Mouse (Mus musculus) adrenal gland, adult (tissue): ENCODE results near the gene Stambpl1.

Experiments
- DNase-seq, 2 experiments: peaks; one replicate each; pipeline ENCODE4 v3.0.0; 2022 to 2023; ENCODE audit warnings: low spot score in 1 of 2; ENCODE audit not compliant: inconsistent age in 2 of 2

Stambpl1 gene

DNA sequence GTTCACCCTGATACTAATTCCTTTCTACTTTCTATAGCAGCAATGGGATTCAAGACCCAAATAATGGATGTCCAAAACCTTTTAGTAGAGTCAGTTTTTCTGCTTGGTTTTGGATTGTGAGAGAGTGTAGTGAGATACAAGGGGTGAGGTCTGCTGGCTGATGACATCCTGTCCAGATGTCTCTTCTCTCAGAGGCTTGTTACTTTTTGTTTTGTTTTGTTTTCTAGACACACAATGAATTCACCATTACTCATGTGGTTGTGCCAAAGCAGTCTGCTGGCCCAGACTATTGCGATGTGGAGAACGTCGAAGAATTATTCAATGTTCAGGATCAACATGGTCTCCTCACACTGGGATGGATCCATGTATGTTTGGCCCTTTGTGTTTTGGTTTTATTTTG lies 44.0 kb downstream of the Stambpl1 start:
- no peak for DNase-seq

DNA sequence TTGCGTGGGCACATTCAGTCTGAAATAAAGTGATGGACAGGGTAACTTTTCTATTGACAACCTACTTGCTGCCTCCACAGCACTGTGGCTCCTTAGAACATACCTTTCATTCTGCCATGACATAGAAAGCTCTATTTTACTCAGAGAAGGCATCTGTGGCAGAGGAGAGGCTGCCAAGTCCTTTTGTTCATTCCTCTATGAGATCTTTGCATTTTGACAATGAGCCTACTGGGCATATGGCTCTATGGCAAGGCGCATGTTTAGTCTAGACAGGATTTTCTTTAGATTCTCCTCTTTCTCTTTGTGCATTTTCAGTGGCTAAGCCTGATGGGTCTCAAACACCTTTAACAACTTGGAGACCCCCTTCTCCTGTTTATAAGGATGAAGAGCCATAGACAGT lies 45.7 kb downstream of the Stambpl1 start:
- DNase-seq = no peak

DNA sequence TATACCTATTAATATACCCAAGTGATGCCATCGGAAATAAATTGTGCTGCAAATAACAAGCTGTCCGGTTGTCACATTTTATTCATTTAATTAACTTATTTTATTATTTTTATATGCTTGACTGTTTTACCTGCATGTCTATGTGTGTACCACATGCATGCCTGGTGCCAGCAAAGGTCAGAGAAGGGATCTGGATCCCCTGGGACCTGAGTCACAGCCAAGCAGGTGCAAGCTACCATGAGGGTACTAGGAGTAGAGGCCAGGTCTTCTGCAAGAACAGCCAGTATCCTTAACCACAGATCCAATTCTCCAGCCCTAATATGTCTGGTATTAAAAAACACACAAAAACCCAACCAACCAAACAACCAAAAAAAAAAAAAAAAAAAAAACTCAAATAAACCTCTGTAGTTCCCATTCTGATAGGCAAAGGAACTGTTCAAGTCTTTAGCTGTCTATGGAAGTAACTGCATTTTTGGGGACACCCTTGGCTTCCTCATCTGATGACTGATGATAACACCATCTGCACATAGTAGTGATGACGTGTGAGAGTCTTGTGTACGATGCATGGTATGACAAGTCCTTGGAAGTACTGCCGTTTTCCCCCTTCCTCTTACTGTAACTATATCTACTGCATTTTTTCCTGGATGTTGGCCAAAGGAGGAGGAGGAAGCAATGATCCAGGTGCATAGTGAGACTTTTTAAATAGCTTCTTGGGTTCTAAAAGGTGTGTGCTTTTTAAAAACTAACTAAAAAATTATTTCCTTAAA lies 48.4 kb downstream of the Stambpl1 start:
- DNase-seq = no peak

DNA sequence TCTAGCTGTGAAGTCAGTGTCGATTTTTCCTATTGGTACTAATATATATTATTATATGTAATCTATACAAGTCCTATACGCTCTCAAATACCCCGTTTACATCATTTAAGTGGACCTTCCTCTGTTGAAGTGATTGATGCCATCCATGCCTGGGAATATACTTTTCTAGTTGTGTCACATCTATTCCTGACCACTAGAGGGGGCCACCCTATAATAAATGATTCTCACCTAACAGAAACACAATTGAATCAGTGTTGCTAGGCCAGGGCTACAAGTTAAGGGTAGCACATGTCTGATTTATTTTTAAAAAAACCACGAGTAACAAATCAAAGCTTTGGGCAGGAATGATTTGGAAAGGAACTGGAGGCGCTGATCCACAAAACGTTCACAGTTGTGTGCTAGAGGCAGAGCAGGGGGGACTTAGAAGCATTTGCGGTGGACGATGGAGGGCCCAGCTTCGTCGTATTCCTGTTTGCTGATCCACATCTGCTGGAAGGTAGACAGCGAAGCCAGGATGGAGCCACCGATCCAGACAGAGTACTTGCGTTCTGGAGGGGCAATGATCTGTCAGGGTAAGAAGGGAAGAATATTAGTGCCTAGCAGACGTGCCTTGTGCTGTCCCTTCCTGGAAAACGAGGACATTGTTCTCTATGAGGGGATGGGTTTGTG lies 49.4 kb downstream of the Stambpl1 start:
- peak in 1 of 2 experiments; percentile 71 for DNase-seq

DNA sequence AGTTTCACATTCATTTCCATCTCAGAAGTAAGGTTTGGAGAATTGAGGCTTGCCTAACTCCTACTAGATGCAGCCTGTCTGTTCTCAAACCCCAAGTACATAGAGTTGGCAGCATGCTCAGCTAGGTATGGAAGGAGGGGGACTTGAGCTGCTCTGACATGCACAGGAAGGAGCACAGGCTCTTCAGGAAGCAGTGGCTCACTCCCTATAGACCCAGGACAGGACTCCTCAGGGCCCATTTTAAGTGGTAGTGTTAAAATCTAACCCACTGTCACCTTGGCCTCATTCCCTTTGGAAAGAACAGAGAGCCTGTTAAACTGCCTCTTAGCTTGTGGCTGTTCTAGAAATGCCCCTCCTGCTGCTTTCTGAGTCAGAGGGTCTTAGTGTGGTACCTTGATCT lies 50.9 kb downstream of the Stambpl1 start:
- DNase-seq = no peak

DNA sequence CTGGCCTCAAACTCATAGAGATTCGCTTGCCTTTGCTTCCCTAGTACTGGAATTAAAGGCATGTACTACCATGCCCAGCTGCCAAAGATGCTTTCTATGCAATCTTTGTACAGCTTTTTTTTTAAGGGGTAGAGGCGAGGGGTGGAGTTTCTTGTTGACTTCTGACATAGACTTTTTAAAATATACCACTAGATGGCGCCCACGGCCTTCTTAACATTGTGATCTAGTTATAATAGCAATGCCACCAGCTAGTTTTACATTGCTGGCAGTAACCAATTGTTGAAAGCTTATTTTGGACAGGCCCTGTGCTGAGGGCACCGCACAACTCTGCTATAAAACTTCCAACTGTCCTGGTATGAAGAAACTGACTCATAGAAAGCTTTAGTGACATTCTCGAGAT lies 52.0 kb downstream of the Stambpl1 start:
- peak; percentile 45 to 91 for DNase-seq

DNA sequence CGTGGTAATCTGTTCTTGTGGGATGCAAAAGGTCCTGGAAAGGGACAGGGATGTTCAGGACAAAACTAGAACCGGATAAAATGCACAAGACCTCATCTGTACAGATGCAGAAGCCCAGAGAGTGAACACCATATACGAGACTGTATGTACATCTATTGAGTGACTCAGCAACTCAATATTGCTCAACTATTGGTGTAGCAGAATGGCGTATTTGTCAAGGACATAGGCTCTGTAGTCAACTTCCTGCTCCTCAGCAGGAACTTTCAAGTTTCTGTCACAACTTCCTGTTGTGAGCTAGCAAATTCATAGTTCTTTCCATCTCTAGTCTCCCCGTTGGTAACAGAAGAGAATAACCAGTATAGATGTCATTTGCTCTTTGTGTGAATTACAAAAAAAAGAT lies 56.5 kb downstream of the Stambpl1 start:
- DNase-seq = no peak

DNA sequence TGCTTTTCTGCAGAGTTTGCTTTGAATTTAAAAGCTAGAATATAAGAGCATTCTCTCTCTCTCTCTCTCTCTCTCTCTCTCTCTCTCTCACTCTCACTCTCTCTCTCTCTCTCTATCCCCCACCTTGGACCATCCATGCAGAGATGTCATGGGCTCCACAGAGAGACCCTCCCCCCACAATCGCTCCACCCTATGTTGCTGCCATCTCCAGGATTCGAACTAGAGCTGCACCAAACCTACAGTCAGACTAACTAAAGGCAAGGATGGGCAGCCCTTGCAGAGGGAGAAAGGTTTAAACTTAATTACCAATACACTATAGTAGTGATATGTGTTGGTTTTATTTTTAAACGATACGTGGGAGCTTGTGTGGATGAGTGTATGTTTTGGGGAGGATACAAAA lies 58.6 kb downstream of the Stambpl1 start:
- no peak for DNase-seq

DNA sequence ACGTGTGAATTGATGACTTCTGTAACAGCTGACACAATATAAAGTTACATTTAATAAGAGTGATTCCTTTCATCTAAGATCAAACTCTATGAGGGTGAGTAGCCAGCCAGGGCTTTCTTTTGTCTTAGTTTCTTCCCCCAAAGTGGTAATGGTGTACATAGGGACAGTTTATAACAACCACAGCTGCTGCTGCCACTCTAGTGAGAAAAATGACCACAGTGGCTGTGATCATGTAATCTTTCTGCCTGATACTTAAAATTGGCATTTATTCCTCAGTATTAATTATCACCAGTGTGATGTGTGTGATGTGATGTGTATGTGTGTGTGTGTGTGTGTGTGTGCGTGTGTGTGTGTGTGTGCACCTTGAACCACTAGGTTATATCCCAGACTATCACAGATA lies 59.9 kb downstream of the Stambpl1 start:
- no peak for DNase-seq

DNA sequence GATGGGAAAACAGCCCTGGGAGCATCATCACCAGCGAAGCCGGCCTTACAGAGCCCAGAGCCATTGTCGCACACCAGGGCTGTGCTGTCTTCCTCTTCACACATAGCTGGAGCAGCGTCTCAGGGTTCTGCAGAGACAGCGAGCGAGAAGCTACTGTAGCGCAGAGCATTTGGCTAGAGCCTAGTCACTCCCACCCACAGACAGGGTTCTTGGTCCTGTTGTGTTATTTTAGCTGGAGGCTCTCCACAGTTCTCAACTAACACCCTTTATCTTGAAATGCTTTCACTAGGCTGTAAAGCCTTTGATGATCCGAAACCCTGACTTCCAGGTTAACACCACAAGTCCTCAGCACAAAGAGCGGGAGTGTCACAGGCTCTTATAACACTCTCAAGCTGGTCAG lies 60.4 kb downstream of the Stambpl1 start:
- DNase-seq = no peak

DNA sequence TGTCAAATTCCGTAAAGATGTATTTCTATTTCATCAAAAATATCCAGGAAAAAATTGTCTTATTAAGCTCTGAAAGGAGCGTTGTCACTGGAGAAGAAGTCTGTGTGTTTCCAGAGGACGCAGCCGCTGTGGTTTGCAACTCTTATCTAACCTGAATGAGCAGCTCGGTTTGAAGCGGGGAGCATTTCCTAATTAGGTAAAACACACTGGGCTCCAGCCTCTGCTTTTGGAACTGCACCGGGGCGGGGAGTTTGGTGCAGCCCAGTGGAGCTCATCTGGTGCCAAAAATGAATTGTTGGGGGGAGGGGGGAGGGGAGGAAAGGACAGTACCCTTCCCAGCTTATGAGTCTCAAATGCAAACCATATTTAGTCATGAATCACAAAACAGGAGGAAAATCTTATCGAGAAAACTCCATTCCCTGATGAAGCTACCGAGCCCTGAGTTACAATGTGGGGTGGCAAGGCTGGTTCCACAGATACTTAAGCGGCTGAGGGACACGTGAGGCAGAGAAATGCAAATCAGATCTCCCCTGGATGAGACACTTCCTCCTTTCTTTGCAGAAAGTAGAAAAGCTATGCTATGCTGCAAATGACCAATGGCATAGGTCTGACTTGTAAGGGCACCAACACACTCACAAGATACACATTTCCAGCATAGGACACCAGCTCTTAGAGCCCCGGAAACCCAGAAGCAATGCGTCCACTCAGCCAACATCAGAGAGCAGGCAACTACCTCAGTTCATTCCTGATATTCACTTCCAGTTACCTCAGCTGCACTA lies 62.3 kb downstream of the Stambpl1 start:
- no peak for DNase-seq

DNA sequence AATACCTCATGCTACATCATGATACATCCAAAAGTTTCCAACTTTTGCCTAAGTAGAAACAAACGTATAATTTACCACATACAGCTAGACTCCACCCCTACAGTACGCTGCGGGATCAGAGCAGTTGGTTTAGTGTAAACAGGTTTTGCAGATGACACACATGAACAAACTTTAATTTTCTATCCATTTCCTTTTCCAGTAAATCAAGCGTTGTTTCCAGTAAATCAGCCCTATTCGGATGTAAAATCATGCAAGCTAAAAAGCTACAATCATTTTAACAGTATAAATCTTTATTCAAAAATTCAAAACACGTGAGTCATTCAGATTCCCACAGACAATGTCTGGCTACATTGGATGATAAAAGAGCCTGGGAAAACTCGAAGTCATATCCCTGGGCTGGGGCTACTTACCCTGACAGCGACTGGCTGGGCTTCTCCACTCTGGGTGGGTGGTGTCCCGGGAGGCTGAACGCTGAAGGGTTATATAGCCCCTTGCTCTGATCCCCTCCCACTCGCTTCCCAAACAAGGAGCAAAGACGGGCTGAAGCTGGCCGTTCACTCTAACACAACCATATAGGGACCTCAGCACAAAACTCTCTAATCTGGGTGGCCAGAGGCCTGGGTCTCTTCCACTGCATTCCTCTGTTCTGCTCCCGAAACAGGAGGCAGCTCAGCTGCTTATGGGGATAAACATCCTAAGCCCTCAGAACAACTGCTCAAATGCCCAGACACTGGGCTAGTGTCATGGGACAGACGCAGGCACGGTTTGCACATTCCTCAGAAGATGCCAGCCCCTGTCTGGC lies 63.1 kb downstream of the Stambpl1 start, which contains the start of gene Acta2:
Acta2 (minus strand) TSS at position 711 of the 802 bp plus-strand sequence.
- DNase-seq = no peak

DNA sequence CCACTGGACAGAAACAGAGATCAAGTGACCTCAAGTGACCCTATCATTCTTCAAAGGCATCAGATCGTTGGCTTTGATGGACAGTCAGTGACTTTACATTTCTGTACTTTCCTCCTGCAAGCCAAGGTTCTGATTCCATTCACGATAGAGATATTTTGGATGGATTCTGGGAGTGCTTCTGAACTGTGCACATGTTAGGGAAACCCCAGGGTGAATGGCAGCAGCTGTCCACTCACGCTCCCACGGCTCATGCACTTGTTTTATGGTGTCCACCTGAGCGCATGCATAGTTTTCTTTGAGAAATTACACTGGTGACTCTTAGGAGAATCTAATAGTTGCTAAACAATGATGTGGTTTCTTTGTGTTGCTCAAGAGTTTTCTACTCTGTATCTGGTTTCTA lies 64.1 kb downstream of the Stambpl1 start:
- DNase-seq = no peak

DNA sequence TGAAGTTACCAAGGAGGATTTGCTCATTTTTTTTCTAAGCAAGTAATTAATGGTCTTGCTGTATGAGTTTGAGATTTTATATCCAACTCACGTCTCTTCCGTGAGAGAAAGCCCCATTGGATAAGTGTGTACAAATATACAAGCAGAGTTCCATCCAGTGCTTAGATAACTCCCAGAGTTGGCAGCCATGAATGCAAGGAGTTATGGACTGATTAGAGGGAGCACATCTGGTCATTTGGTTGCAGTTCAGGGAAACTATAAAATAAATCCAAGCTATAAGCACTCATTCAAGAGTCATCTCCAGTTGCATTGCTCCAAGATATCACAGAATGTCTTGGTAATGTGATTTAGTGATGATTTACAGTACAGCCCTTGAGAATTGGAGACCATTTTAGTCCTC lies 64.9 kb downstream of the Stambpl1 start:
- no peak for DNase-seq

DNA sequence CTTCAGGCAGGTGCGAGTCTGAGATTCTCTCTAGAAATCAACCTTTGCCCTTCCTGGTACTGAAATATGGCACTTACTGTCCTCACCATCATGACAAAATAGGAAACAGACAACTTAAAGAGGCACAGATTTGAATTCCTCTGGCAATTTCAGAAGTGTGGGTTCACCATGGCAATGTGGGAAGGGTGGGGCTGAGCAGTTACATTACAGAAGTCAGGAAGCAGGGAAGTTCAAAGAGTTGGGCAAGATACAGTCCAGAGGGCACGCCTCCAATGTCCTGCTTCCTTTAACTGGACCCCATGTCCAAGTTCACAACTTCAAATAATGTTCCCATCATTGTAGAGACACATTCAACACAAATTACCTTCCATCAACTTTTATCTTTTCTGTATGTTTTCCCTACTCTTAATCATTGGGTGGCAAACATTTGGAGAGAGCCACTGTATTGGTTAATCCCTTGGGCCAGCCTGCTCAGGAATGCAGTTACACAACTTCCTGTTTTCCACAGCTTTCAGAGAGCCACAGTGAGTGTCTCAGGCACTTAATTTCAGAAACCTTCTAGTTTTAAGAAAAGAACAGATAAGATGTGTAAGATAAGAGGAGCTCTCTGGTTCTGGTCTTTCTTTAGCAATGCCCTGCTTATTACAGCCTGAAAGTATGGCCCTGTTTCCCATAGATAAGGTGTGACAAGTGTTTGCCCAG lies 70.4 kb downstream of the Stambpl1 start:
- peak in 1 of 2 experiments; percentile 43 for DNase-seq

DNA sequence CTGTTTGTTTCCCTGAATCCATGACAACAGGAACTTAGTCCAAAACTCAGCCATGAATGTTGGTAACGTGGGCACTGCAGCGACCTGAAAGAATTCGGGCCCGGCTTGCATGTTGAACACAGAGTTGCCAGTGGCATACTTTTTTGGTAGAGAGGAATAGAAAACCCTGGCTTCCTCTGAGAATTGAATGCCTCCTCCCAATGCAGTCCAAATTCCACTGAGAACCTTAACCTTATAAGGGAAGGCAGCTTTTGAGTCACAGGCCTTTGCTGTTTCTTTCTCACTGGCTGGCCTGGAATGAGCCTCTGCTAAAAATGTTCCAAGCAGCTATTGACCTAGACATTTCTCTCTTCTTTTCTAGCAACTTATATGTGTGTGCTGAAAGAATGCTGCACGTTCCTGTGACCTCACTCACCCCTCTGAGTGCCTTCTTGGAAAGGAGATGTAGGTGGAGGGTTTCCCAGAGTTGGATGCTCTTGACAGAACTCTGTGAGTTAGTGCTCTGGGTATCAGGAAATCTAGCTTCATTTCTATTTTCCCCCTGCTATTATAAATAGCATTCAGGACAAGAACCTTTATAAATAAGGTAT lies 73.7 kb downstream of the Stambpl1 start:
- DNase-seq = peak; percentile 19 to 80

DNA sequence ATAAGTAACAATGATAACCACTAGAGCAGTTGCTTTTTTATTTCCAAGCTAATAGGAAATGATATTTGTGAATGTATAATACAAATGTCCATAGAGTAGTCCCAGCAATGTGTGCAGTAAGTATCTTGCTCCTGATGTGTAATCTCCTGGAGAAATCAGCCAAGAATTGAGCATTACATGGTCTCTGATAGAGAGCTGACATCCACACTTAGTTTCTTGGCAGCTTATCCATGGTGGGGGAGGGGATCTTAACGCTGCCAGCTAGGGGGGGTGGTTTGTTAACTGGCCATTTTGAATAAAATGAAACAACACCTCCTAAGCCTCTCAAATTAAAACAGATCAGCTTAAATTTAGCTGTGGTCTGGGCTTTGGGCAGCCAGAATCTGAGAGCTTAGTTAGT lies 77.0 kb downstream of the Stambpl1 start:
- no peak for DNase-seq

DNA sequence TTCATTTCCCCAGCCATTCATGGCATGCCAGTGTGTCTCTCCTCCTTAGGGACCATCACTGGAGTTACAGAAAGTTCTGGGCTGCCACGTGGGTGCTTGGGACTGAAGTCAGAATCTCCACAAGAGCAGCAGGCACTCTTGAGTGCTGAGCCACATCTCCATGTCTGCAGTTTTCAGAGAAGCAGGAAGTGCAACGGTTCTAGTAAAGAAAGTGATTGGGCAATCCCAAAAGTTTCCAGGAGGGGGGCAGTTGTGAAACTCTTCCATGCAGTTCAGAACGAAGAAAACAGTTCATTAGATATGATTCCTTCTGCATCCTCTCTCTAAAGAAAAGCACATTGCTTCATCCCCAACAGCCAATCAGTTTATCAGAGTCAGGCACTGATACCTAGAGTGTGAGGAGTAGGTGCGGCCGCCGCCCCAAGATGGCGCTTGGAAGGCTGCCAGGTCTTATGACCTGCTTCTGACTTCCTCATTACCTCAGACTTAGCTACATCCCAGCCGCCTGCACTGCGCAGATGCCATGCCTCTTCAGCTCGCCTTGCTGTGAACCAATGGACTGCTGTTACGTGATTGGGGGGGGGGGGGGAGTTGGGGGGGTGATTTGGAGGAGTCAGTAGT lies 78.2 kb downstream of the Stambpl1 start:
- DNase-seq = peak in 1 of 2 experiments; percentile 59

DNA sequence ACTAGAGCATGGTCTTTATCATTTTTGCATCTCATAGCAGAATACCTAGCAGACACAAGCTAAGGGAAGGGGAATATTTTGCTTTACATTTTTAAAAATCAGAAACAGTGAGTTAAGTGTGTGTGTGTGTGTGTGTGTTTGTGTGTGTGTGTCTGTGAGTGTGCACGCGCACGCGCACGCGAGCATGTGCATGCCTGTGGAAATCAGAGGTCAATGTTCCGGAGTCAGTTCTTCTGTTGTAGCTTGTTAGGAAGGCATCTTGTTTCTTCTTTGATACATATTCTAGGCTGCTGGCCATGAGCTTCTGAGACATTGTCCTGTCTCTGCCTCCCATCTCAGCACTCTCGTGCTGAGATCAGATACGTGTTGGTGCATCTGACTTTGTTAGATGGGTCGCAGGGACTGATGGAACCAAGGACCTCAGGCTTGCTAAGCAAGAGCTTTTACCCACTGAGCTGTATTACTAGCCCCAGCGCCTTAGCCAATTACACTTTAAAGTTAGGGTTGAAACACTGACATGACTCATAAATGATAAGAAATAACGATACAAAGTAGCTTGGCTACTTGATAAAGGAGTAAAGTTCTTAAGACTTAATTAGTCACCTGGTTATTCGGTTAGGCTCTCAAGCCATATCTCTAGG lies 78.9 kb downstream of the Stambpl1 start:
- no peak for DNase-seq
